Mouse (Mus musculus) midbrain, embryonic 10.5 days (tissue): Measurements from ENCODE around the gene Atxn1. TPM values are rescaled to one million over a fixed set of nuclear protein-coding genes. Genes with fewer than 3 reads are reported as not detected.

Source experiments
- DNase-seq: peaks from one replicate; pipeline ENCODE4 v3.0.0-alpha.2; 2017; ENCODE audit warnings: low spot score
- H3K27ac ChIP-seq: fragments of 300-500 bp; sonication (generic); replicated peaks from 2 replicates; pipeline ENCODE4 v1.5.1; 2016; ENCODE audit warnings: mild to moderate bottlenecking
- H3K27me3 ChIP-seq: fragments of 300-500 bp; sonication (generic); 2 replicates; pipeline ENCODE4 v1.6.1; 2016; ENCODE audit warnings: low read depth, mild to moderate bottlenecking; ENCODE audit not compliant: poor library complexity, severe bottlenecking
- H3K36me3 ChIP-seq: fragments of 300-500 bp; sonication (generic); 2 replicates; pipeline ENCODE4 v1.6.1; 2016; ENCODE audit warnings: mild to moderate bottlenecking, moderate library complexity
- H3K4me1 ChIP-seq: fragments of 300-500 bp; sonication (generic); 2 replicates; pipeline ENCODE4 v1.6.1; 2016
- H3K4me3 ChIP-seq: fragments of 300-500 bp; sonication (generic); 2 replicates; pipeline ENCODE4 v1.5.1; 2016; ENCODE audit warnings: mild to moderate bottlenecking, moderate library complexity
- H3K9me3 ChIP-seq: fragments of 300-500 bp; sonication (generic); replicated peaks from 2 replicates; pipeline ENCODE4 v1.6.1; 2016; ENCODE audit warnings: mild to moderate bottlenecking
- WGBS: fragments of 180-500 bp; shearing (Covaris S2); methylation state at CpG from one replicate; pipeline ENCODE4 v1.1.7; 2016; 5-methylcytosine and 5-hydroxymethylcytosine counted together
- polyA plus RNA-seq: library from polyadenylated mRNA; unstranded; fragments of >200 nt; fragmentation: Nextera tagmentation; extraction: Ambion mirVana; gene quantifications from 2 replicates; pipeline ENCODE4 v1.2.1, GENCODE M21; 2016

Atxn1 gene
- polyA plus RNA-seq, 1 experiment from 2014 or later, result 1.3 TPM

- H3K36me3 ChIP-seq, result no peaks in the 10 kb centered on the region
- no peak overlapping the region for H3K4me3 ChIP-seq
- H3K4me1 ChIP-seq, result no peaks in the 10 kb centered on the region
- 92% methylated on average over 21 of the region's 21 CpGs for WGBS
- no peaks in the 10 kb centered on the region for H3K9me3 ChIP-seq
- no peak for DNase-seq
- H3K27ac ChIP-seq, result no peak overlapping the region
- H3K27me3 ChIP-seq, result no peaks in the 10 kb centered on the region
Measured at GRCm38 (mm10) chr13:45917058-45918005, 47.5 kb downstream of the Atxn1 start.

- DNase-seq, result no peak
- Histone ChIP-seq H3K4me1 (no peaks in the 10 kb centered on the region), H3K36me3 (no peaks in the 10 kb centered on the region), H3K27ac (no peak overlapping the region), H3K4me3 (no peak overlapping the region), H3K9me3 (no peaks in the 10 kb centered on the region), H3K27me3 (no peaks in the 10 kb centered on the region)
- 95% methylated on average over 3 of the region's 3 CpGs for WGBS
Measured at GRCm38 (mm10) chr13:45915921-45916320, 48.9 kb downstream of the Atxn1 start.

GRCm38 (mm10) chr13:45915026-45915425 lies 49.8 kb downstream of the Atxn1 start:
- H3K9me3 ChIP-seq, result no peaks in the 10 kb centered on the region
- no peak overlapping the region for H3K27ac ChIP-seq
- DNase-seq, result no peak
- no peaks in the 10 kb centered on the region for H3K27me3 ChIP-seq
- 72% methylated on average over 2 of the region's 2 CpGs for WGBS
- no peaks in the 10 kb centered on the region for H3K36me3 ChIP-seq
- no peaks in the 10 kb centered on the region for H3K4me1 ChIP-seq
- H3K4me3 ChIP-seq, result no peak overlapping the region

GRCm38 (mm10) chr13:45914117-45914516 lies 50.7 kb downstream of the Atxn1 start:
- Histone ChIP-seq H3K27ac (no peak overlapping the region), H3K27me3 (no peaks in the 10 kb centered on the region), H3K4me1 (no peaks in the 10 kb centered on the region), H3K4me3 (no peak overlapping the region), H3K9me3 (no peaks in the 10 kb centered on the region), H3K36me3 (no peaks in the 10 kb centered on the region)
- DNase-seq, result no peak
- 94% methylated on average over 3 of the region's 3 CpGs for WGBS

GRCm38 (mm10) chr13:45911848-45912247 lies 53.0 kb downstream of the Atxn1 start:
- no peaks in the 10 kb centered on the region for H3K9me3 ChIP-seq
- no peak overlapping the region for H3K27ac ChIP-seq
- H3K4me1 ChIP-seq, result peaks cover 5% of the 10 kb centered on the region
- no peaks in the 10 kb centered on the region for H3K36me3 ChIP-seq
- H3K27me3 ChIP-seq, result no peaks in the 10 kb centered on the region
- no peak overlapping the region for H3K4me3 ChIP-seq
- no peak for DNase-seq
- 78% methylated on average over 7 of the region's 7 CpGs for WGBS

- Histone ChIP-seq H3K36me3 (no peaks in the 10 kb centered on the region), H3K4me1 (peaks cover 11% of the 10 kb centered on the region), H3K9me3 (no peaks in the 10 kb centered on the region), H3K4me3 (no peak overlapping the region), H3K27ac (no peak overlapping the region), H3K27me3 (no peaks in the 10 kb centered on the region)
- no peak for DNase-seq
- 86% methylated on average over 5 of the region's 5 CpGs for WGBS
Measured at GRCm38 (mm10) chr13:45911069-45911468, 53.7 kb downstream of the Atxn1 start.

GRCm38 (mm10) chr13:45910348-45910747 lies 54.5 kb downstream of the Atxn1 start:
- H3K27ac ChIP-seq, result no peak overlapping the region
- peaks cover 14% of the 10 kb centered on the region for H3K4me1 ChIP-seq
- 91% methylated on average over 7 of the region's 7 CpGs for WGBS
- H3K9me3 ChIP-seq, result no peaks in the 10 kb centered on the region
- H3K4me3 ChIP-seq, result no peak overlapping the region
- no peak for DNase-seq
- no peaks in the 10 kb centered on the region for H3K36me3 ChIP-seq
- no peaks in the 10 kb centered on the region for H3K27me3 ChIP-seq

- WGBS, result 89% methylated on average over 6 of the region's 6 CpGs
- Histone ChIP-seq H3K27me3 (no peaks in the 10 kb centered on the region), H3K36me3 (no peaks in the 10 kb centered on the region), H3K9me3 (no peaks in the 10 kb centered on the region), H3K4me1 (peaks cover 29% of the 10 kb centered on the region), H3K4me3 (no peak overlapping the region), H3K27ac (no peak overlapping the region)
- DNase-seq, result no peak
Measured at GRCm38 (mm10) chr13:45907181-45907691, 57.6 kb downstream of the Atxn1 start.

- H3K27ac ChIP-seq, result no peak overlapping the region
- DNase-seq, result no peak
- no peaks in the 10 kb centered on the region for H3K27me3 ChIP-seq
- peaks cover 29% of the 10 kb centered on the region for H3K4me1 ChIP-seq
- no peaks in the 10 kb centered on the region for H3K9me3 ChIP-seq
- 74% methylated on average over 10 of the region's 10 CpGs for WGBS
- no peaks in the 10 kb centered on the region for H3K36me3 ChIP-seq
- no peak overlapping the region for H3K4me3 ChIP-seq
Measured at GRCm38 (mm10) chr13:45906438-45907166, 58.2 kb downstream of the Atxn1 start.

GRCm38 (mm10) chr13:45904955-45905354 lies 59.9 kb downstream of the Atxn1 start:
- Histone ChIP-seq H3K36me3 (no peaks in the 10 kb centered on the region), H3K4me3 (no peak overlapping the region), H3K9me3 (no peaks in the 10 kb centered on the region), H3K27me3 (no peaks in the 10 kb centered on the region), H3K4me1 (peaks cover 33% of the 10 kb centered on the region), H3K27ac (no peak overlapping the region)
- DNase-seq, result no peak
- WGBS, result 39% methylated on average over 4 of the region's 4 CpGs

GRCm38 (mm10) chr13:45904456-45904855 lies 60.4 kb downstream of the Atxn1 start:
- H3K4me1 ChIP-seq, result peaks cover 36% of the 10 kb centered on the region
- DNase-seq, result no peak
- 81% methylated on average over 4 of the region's 4 CpGs for WGBS
- H3K36me3 ChIP-seq, result no peaks in the 10 kb centered on the region
- no peaks in the 10 kb centered on the region for H3K9me3 ChIP-seq
- H3K27me3 ChIP-seq, result no peaks in the 10 kb centered on the region
- H3K4me3 ChIP-seq, result no peak overlapping the region
- no peak overlapping the region for H3K27ac ChIP-seq

GRCm38 (mm10) chr13:45903519-45904274 lies 61.1 kb downstream of the Atxn1 start:
- no peak for DNase-seq
- 86% methylated on average over 12 of the region's 12 CpGs for WGBS
- H3K36me3 ChIP-seq, result no peaks in the 10 kb centered on the region
- H3K27me3 ChIP-seq, result no peaks in the 10 kb centered on the region
- peaks cover 36% of the 10 kb centered on the region for H3K4me1 ChIP-seq
- H3K9me3 ChIP-seq, result no peaks in the 10 kb centered on the region
- H3K4me3 ChIP-seq, result no peak overlapping the region
- H3K27ac ChIP-seq, result no peak overlapping the region
